Mouse (Mus musculus) bone marrow, adult 2 months (tissue): ENCODE measurements around the gene Plcg1.

Source experiments
- CTCF ChIP-seq: fragments of 200-500 bp; IDR thresholded peaks from 2 replicates; pipeline ENCODE4 v1.5.1; 2011; ENCODE audit warnings: low read length, control low read depth; ENCODE audit not compliant: control insufficient read depth, insufficient read depth
- POLR2A ChIP-seq: fragments of 200-500 bp; IDR thresholded peaks from 2 replicates; pipeline ENCODE4 v1.6.1; 2011; ENCODE audit warnings: low read depth, mild to moderate bottlenecking, control low read depth, low read length, borderline replicate concordance; ENCODE audit not compliant: control insufficient read depth

DNA sequence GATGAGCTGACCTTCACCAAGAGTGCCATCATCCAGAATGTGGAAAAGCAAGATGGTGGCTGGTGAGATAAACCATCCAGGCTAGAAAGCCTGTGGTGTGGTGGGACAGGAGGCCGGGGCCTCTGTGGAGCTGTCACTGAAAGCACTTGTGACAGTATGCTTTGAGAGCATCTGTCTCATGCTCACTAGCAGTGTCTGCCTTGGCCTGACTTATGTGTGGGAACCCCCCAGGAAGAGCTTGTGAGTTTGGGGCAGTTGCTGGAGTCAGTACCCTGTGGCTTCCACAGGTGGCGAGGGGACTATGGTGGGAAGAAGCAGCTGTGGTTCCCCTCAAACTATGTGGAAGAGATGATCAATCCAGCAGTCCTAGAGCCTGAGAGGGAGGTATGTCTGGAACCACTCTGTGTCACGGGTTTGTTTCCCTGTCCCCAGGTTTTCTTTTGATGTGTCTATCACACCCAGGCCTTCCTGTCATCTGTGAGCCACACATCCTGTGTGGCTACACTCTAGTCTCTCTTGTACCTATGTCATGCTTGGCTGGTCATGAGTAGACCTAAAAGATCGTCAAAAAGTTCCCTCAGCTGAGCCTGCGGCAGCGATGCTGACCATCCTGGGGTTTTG lies 25.6 kb downstream of the Plcg1 start:
- no peak for TF ChIP-seq CTCF
- no peak for TF ChIP-seq POLR2A
